Mouse (Mus musculus): ENCODE data around the gene Galnt2.

Galnt2 gene

DNA sequence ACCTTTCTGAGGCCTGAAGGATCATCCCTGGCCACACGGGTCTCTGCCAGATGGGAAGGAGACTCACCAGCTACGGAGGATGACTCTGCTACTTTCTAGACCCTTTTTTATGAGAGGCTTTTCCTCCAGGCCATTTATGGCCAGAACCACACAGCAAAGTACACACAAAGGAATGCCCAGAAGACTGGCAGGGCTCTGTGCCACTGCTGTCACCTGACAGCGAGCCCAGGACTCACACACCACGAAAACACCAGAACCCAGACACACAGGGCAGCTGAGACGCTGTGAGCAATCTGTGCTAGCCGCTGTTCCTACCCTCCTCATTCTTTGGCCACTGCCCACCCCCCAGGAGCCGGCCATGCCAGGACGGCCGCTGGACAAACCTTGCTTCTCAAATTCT, 144.5 kb downstream of the Galnt2 start:
- no peak for DNase-seq (ENCODE audit: low spot score)

DNA sequence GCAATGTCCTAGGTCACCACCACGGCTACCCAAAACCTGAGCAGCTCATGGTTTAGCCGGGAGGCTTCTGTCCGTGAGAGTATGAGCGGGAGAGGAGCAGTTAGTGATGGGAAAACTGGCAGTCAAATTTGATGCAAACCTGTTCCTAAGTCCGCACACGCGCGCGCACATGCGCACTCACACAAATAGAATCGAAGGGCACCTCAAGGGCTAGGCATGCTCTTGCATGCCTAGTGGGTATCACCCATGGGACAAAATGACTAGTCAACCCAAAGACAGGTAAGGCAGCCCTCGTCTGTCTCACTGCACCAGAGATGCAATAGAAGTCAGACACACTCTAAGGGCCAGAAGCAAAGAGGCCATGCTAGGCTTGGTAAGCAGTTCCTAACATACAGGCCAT, 145.2 kb downstream of the Galnt2 start:
- DNase-seq (ENCODE audit: low spot score): no peak

DNA sequence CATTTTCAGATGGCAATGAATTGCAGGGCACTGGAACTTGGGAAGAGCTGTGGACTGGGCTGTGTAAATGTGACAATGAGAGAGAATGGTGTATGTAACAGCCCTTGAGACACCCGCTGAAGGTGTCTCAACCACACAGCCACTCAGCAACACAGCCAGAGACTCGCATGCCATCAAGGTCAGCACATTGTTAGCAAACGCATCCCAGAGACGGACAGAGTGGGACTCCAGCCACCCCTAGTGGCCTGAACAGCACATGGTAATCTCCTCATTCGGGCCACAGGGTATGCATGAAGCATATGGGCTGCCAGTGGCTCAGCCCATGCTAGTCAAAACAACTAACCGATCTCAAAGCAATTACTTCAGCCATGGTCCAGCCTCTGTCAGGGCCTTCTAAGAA, 148.1 kb downstream of the Galnt2 start:
- DNase-seq (ENCODE audit: low spot score): no peak

DNA sequence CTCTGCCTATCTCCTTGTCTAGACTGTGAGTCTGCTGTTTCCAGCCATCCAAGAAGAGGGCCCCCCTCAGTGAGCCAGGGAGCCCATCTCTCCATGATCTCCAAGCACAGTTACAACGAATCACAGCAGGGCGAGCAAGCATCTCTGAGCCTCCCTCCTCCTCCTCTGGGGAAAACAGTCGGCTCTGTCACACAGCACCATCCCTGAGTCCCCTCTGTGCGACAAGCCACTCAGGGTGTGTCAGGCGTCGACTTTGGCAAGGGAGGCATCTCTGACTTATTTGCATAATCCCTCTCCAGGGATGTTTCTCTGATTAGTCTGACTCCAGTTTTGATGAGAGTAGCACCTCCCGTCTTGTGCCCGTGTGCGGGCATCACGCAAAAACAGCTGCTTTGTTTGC, 151.0 kb downstream of the Galnt2 start:
- no peak for DNase-seq (ENCODE audit: low spot score)

DNA sequence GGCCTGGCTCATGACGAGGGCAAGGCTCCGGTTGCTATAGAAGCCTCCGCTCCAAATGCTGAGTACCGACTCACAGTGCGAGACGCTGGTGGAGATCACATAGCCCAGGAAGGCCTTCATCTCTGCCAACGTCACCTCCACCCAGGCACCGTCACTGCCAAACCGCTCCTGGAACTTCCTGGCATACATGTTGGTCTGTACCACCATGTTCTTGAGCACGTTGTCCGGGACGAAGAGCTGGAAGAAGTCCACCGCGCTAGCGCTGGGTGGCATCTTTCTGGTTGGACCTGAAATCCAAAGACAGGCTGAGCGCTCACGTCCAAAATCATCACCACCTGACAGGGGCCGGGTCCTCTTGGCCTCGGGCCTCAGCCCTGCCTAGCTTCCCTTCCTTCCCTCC, 153.1 kb downstream of the Galnt2 start:
- DNase-seq (ENCODE audit: low spot score): no peak

GRCm38 (mm10) chr8:124386225-124386899, 155.2 kb downstream of the Galnt2 start:
- no peak for DNase-seq (ENCODE audit: low spot score)

DNA sequence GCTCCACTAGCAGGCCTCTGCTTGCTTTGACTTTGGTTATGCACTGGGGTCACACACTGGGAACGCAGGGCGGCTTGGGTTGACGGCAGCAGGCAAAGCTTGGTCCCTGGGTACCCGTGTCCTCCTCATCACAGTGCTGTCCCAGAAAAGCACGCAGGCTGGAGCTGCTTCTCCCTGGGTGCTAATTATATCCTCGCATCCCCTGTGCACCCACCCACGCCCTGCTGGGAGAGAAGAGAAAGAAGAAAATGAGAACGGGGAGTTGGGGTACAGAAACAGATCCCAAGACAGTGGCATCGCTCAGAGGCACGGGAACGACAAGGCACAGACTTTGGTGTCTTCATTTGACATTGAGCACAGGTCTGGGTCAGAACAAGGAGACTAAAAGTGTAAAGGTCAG, 158.3 kb downstream of the Galnt2 start:
- no peak for DNase-seq (ENCODE audit: low spot score)

DNA sequence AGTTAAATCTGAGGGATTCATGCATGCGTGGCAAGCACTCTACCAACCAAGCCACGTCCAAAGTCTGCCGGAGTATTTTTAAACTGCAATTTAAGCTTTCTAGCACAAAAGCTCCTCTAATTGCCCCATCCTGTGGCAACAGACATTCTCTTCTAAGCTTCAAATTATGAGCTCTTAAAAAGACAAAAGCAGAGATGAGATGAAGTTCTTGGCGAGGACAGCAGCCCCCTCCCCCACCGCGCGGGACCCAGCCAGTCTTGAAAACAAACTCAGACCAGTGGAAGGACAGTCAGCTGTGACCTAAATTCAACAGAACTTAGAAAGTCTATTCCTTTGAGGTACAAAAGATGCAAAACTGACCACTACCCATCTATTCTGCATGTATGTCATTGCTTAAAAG, 160.0 kb downstream of the Galnt2 start:
- DNase-seq (ENCODE audit: low spot score): no peak

- no peak for DNase-seq (ENCODE audit: low spot score)
Measured at GRCm38 (mm10) chr8:124392271-124393012, 161.3 kb downstream of the Galnt2 start.

- DNase-seq (ENCODE audit: low spot score): no peak
Measured at GRCm38 (mm10) chr8:124393013-124393412, 161.8 kb downstream of the Galnt2 start.

DNA sequence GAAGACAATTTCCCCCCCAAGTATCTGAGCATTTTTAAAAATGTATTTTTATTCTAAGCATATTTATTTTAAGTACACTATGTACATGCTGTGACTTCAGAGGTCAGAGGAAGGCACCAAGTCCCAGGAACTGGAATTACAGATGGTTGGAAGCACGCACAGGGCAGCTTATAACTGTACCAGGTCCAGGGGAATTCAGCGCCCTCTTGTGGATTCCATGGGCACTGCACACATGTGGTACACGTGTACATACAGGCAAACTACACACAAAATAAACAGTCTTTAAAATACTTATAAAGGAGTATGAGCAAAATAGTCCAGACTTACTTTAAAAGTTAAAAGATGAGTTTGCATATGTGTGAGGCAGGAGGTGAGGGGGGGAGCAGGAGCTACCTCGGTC, 162.7 kb downstream of the Galnt2 start:
- DNase-seq (ENCODE audit: low spot score): no peak

DNA sequence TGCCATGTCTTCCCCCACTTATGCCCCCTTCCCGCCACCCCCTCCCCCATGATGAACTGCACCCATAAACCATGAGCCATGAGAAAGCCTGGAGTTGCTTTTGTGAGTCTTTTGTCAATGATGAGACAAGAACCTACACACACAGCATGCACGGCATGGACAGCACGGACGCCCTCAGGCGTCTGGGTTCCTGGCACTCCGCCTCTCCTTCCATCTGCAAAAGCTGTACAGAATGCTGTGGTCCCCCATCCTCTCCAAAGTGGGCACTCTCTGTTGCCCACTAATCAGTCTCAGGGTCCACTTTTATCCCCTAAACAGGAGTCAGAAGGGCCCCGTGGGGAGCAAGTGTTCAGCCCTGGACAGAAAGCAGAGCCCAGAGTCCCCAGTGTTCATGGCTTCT, 163.8 kb downstream of the Galnt2 start:
- DNase-seq (ENCODE audit: low spot score): no peak
